Mouse (Mus musculus): ENCODE measurements around the gene Zfp597.
"Not testable (repeated sequence)": the region's sequence is repeated elsewhere in the genome, so short reads cannot be mapped to it uniquely, and the experiment has no call there.

Gene Zfp597

GRCm38 (mm10) chr16:3855776-3856175 lies 28.6 kb downstream of the Zfp597 start:
- DNase-seq (ENCODE audit: low read depth, low spot score): no peak

- DNase-seq (ENCODE audit: low read depth, low spot score): no peak
These were observed 29.8 kb downstream of the Zfp597 start for GRCm38 (mm10) chr16:3854437-3855182.

DNA sequence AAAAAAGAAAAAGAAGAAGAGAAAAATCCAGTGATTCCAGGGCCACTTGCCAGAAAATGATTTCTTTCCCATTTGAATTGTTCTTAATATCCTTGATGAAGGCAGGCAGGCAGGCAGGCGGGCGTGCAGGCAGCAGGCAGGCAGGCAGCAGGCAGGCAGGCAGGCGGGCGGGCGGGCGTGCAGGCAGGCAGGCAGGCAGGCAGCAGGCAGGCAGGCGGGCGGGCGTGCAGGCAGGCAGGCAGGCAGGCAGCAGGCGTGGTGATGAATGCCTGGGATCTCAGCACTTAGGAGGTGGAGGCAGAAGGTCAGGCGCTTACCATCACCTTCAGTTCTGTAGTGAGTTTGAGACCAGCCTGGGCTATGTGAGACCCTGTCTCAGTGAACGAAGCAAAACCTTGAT lies 31.8 kb downstream of the Zfp597 start:
- no peak for DNase-seq (ENCODE audit: low read depth, low spot score)

- not testable (repeated sequence) for DNase-seq (ENCODE audit: low read depth, low spot score)
These were observed 33.1 kb downstream of the Zfp597 start for GRCm38 (mm10) chr16:3851301-3851700.

DNA sequence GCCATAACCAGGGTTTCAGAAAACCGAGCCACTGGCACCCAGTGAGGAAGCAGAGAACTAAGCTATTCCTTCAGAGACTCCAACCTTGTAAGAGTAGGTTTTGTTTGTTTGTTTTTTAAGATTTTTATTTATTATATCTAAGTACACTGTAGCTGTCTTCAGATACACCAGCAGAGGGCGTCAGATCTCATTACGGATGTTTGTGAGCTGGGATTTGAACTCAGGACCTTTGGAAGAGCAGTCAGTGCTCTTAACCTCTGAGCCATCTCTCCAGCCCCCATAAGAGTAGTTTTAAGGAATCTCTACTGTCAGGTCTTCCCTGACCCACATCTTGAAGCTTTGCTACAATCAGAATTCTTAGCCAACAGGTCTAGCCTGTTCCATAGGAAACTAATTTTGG lies 35.9 kb downstream of the Zfp597 start:
- DNase-seq (ENCODE audit: low read depth, low spot score): no peak

DNA sequence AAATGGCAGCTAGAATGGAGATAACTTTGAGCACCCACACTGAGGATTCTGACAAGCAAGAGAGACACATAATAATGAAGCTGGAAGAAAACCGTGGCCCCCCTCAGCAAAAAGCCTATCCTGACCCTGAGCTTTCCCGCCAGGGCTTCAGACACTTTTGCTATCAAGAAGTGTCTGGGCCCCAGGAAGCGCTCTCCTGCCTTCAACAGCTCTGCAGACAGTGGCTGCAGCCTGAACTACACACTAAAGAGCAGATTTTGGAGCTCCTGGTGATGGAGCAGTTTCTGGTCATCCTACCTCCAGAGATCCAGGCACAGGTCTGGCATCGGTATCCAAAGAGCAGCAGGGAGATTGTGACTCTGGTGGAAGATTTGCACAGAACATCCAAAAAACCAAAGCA lies 36.5 kb downstream of the Zfp597 start:
- no peak for DNase-seq (ENCODE audit: low read depth, low spot score)

GRCm38 (mm10) chr16:3846711-3847518 lies 37.4 kb downstream of the Zfp597 start, which contains the start of gene Zfp174:
TSS of gene Zfp174 (plus strand) at chr16:3847268.
- peak; percentile 96 for DNase-seq (ENCODE audit: low read depth, low spot score)

DNA sequence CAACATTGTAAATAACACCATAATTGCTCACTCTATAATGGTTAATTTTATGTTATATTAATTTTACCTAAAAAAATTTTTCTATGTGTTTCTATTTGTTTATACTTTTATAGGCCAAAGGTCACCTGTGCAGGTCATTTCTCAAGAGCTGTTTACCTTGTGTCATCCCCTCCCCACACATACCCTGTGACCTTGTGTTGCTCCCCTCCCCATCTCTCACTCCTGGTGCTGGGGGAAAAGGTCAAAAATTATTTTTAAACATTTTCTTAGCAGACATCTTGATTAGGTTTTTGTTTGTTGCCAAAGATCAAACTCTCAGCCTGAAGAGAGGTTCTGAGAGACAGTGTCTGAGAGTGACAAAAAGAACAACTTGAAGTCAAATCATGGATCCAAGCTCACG lies 40.6 kb downstream of the Zfp597 start:
- DNase-seq (ENCODE audit: low read depth, low spot score): no peak

GRCm38 (mm10) chr16:3842989-3843388 lies 41.4 kb downstream of the Zfp597 start:
- DNase-seq (ENCODE audit: low read depth, low spot score): no peak

DNA sequence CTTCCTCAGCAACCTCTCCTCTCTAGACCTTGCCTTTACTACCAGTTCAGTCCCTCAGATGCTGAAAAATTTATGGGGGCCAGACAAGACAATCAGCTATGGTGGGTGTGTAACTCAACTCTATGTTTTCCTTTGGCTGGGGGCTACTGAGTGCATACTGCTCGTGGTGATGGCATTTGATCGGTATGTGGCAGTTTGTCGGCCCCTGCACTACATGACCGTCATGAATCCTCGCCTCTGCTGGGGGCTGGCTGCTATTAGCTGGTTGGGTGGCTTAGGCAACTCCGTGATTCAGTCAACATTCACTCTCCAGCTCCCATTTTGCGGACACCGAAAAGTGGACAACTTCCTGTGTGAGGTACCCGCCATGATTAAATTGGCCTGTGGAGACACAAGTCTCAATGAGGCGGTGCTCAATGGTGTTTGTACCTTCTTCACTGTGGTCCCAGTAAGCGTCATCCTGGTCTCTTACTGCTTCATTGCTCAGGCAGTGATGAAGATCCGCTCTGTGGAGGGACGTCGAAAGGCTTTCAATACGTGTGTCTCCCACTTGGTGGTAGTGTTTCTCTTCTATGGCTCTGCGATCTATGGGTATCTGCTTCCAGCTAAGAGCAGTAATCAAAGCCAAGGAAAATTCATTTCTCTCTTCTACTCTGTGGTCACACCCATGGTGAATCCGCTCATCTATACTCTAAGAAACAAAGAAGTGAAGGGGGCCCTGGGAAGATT lies 45.0 kb downstream of the Zfp597 start:
- DNase-seq (ENCODE audit: low read depth, low spot score): no peak

- no peak for DNase-seq (ENCODE audit: low read depth, low spot score)
These were observed 48.9 kb downstream of the Zfp597 start for GRCm38 (mm10) chr16:3835461-3835860.

GRCm38 (mm10) chr16:3830588-3831109 lies 53.7 kb downstream of the Zfp597 start, which contains the start of gene Olfr15:
TSS of gene Olfr15 (plus strand) at chr16:3830878.
- DNase-seq (ENCODE audit: low read depth, low spot score): no peak

DNA sequence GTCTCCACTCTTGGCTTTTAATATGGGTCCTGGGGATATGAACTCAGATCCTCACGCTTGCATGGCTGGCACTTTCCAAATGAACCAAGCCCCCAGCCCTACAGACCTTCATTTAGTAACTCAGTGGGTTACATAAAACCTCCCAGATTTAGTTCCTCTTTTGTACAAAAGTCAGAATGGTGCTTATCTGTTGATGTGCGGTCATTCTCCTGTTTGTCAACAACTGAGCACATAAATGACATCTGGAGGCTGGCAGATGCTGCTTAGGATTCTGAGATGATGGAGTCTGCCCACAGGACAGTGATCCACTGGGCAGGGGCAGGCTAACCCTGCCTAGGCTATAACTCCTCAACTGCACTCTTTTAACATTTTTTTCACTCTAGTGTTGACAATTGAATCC lies 54.6 kb downstream of the Zfp597 start:
- DNase-seq (ENCODE audit: low read depth, low spot score): no peak

DNA sequence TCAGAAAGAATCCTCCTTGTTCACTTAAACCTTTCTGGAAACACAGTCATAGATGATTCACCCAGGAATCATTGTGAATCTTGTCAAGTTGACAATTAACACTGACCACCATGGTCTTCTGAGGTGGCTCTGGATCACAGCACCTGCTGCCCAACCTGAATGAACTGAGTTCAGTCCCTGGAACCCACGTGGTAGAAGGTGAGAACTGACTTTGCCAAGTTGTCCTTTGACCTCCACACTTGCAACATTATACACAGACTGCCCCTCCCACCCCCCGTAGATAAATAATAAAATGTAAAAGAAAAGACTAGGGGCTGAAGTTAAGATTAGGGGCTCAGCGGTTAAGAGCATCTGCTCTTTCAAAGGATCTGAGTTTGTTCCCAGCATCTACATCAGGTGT lies 56.3 kb downstream of the Zfp597 start:
- DNase-seq (ENCODE audit: low read depth, low spot score): no peak

- DNase-seq (ENCODE audit: low read depth, low spot score): no peak
These were observed 64.2 kb downstream of the Zfp597 start for GRCm38 (mm10) chr16:3820202-3820601.

DNA sequence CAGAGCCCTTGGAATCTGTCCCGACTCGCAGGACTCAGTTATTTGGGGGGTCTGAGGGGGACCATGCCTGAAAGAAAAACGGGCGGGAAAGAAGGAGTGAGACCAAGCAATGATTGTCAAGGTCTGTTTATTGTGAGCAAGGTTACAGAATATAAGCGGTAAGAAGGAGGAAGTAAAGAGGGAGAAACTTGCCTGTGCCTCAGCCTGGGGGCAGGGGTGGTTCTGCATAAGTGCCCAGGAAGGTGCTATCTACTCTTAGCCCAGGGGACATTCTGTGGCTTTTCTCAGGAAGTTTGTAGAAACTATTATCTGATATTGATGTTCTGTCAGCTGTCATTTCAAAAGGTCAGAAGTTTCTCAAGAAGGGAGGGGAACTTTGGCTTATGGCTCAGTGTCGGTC lies 69.7 kb downstream of the Zfp597 start:
- not testable (repeated sequence) for DNase-seq (ENCODE audit: low read depth, low spot score)
